Mouse (Mus musculus) cerebellum, postnatal 14 days (tissue): ENCODE results near the gene Dbp.
A peak's percentile ranks its signal among the peaks of the same experiment; 100 is the strongest.

ENCODE experiments used
- DNase-seq, 2 experiments: peaks; one replicate each; pipeline ENCODE4 v3.0.0; 2021; ENCODE audit warnings: mixed read lengths in 2 of 2

Gene Dbp

GRCm38 (mm10) chr7:45726419-45726818, 21.5 kb downstream of the Dbp start:
- no peak for DNase-seq

GRCm38 (mm10) chr7:45727625-45728024, 22.7 kb downstream of the Dbp start:
- no peak for DNase-seq

GRCm38 (mm10) chr7:45730727-45731431, 26.0 kb downstream of the Dbp start:
- DNase-seq: peak; percentile 47 to 69

GRCm38 (mm10) chr7:45733477-45733876, 28.6 kb downstream of the Dbp start:
- no peak for DNase-seq

GRCm38 (mm10) chr7:45739162-45739763, 34.4 kb downstream of the Dbp start:
- DNase-seq: peak; percentile 92 to 94

GRCm38 (mm10) chr7:45739820-45740219, 34.9 kb downstream of the Dbp start:
- no peak for DNase-seq

GRCm38 (mm10) chr7:45741308-45741707, 36.4 kb downstream of the Dbp start:
- no peak for DNase-seq

GRCm38 (mm10) chr7:45741777-45742176, 36.9 kb downstream of the Dbp start:
- no peak for DNase-seq

- peak; percentile 53 to 80 for DNase-seq
Observed at GRCm38 (mm10) chr7:45742338-45742737, 37.5 kb downstream of the Dbp start.

GRCm38 (mm10) chr7:45744387-45744786, 39.5 kb downstream of the Dbp start:
- DNase-seq: peak; percentile 85 to 97

GRCm38 (mm10) chr7:45746518-45746917, 41.6 kb downstream of the Dbp start:
- no peak for DNase-seq

GRCm38 (mm10) chr7:45747450-45747849, 42.6 kb downstream of the Dbp start:
- DNase-seq: no peak

GRCm38 (mm10) chr7:45748110-45748509, 43.2 kb downstream of the Dbp start:
- DNase-seq: no peak

- no peak for DNase-seq
Observed at GRCm38 (mm10) chr7:45749401-45749800, 44.5 kb downstream of the Dbp start.

GRCm38 (mm10) chr7:45750162-45750561, 45.3 kb downstream of the Dbp start:
- no peak for DNase-seq

GRCm38 (mm10) chr7:45755703-45756102, 50.8 kb downstream of the Dbp start:
- DNase-seq: no peak

GRCm38 (mm10) chr7:45759400-45759799, 54.5 kb downstream of the Dbp start:
- no peak for DNase-seq
